Mouse (Mus musculus) neural tube, embryonic 12.5 days (tissue): ENCODE data around the gene Pitpna. TPM values are rescaled to one million over a fixed set of nuclear protein-coding genes. Genes with fewer than 3 reads are reported as not detected.

Experiments used
- ATAC-seq: fragments of 200-750 bp; cut with Nextera tagmentation; 2 replicates; pipeline ENCODE4 v1.8.0; 2017; ENCODE audit warnings: low read depth, mild to moderate bottlenecking, moderate TSS enrichment, moderate library complexity; ENCODE audit not compliant: low FRiP score
- H3K27ac ChIP-seq: fragments of 300-500 bp; sonication (generic); 2 replicates; pipeline ENCODE4 v1.5.1; 2016
- H3K27me3 ChIP-seq: fragments of 300-500 bp; sonication (generic); replicated peaks from 2 replicates; pipeline ENCODE4 v1.6.1; 2016; ENCODE audit warnings: mild to moderate bottlenecking
- H3K36me3 ChIP-seq: fragments of 300-500 bp; sonication (generic); 2 replicates; pipeline ENCODE4 v1.6.1; 2016; ENCODE audit warnings: mild to moderate bottlenecking
- H3K4me1 ChIP-seq: fragments of 300-500 bp; sonication (generic); 2 replicates; pipeline ENCODE4 v1.6.1; 2016
- H3K4me2 ChIP-seq: fragments of 300-500 bp; sonication (generic); replicated peaks from 2 replicates; pipeline ENCODE4 v1.6.1; 2016; ENCODE audit warnings: mild to moderate bottlenecking
- H3K4me3 ChIP-seq: fragments of 300-500 bp; sonication (generic); 2 replicates; pipeline ENCODE4 v1.5.1; 2016
- H3K9ac ChIP-seq: fragments of 300-500 bp; sonication (generic); 2 replicates; pipeline ENCODE4 v1.6.1; 2016; ENCODE audit warnings: mild to moderate bottlenecking
- H3K9me3 ChIP-seq: fragments of 300-500 bp; sonication (generic); 2 replicates; pipeline ENCODE4 v1.6.1; 2016; ENCODE audit warnings: mild to moderate bottlenecking
- WGBS: fragments of 180-500 bp; shearing (Covaris S2); methylation state at CpG from one replicate; pipeline ENCODE4 v1.1.7; 2016; 5-methylcytosine and 5-hydroxymethylcytosine counted together
- polyA plus RNA-seq: library from polyadenylated mRNA; unstranded; fragments of >200 nt; fragmentation: Nextera tagmentation; extraction: Ambion mirVana; gene quantifications from 2 replicates; pipeline ENCODE4 v1.2.1, GENCODE M21; 2016

The Pitpna gene
- polyA plus RNA-seq, 1 experiment from 2014 or later = 140 TPM

DNA sequence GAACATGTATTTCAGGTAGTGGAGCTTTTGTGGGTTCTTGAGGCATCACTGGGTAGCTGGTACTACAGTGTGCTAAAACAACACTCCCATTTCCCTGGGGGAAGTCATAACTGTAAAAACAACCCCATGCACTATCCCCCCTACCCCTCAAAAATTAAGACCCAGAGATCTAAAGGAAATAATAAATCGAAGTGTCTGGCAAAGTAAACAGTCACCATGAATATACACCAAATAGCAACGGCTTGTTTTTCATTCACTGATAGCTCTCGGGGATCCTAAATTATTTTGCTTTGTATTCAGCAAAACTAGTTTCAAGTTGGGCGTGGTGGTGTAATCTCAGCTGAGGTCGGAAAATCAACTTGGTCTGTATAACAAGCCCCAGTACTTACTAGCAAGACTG is 42.2 kb downstream of the Pitpna start:
- H3K27ac ChIP-seq = no peak overlapping the region
- ATAC-seq = peak; percentile 6; the same call in 1 of the 2 replicates
- H3K4me3 ChIP-seq = peak overlapping the region; percentile 51
- peak overlapping the region; percentile 74; the same call in 1 of the 2 replicates for H3K9ac ChIP-seq
- no peaks in the 10 kb centered on the region for H3K9me3 ChIP-seq
- H3K4me1 ChIP-seq = peaks cover 24% of the 10 kb centered on the region
- 13% methylated on average over 5 of the region's 5 CpGs for WGBS
- H3K36me3 ChIP-seq = peaks cover 34% of the 10 kb centered on the region
- peak overlapping the region; percentile 83 for H3K4me2 ChIP-seq
- no peaks in the 10 kb centered on the region for H3K27me3 ChIP-seq

DNA sequence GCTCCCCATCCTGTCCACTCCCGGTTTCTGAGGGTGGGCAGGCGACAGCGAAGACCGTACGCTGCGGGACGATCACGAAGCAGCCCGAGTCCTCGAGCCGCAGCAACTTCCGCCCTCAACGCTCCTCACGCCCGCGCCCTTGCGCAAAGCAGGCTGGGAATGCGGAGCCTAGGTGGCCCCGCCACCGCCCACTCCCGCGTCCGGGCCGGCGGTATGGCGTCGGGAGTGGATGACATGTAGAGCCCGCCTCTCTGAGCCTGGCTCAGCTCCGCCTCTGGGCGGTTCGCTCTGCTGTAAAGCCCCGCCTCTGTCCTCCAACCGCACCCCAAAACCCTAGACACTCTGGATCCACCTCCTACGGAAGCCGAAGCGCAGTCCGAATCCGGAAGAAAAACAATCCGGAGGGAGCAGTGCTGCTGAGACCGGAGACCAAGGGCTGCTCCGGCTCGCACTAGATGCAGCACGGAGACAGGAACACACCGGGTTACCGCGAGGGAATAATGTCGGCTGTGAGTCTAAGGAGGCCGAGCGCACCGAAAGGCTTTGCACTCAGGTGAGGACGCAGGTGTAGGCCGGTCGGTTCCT is 42.8 kb downstream of the Pitpna start, which contains the start of gene Inpp5k:
Gene Inpp5k (plus strand): TSS at position 344 of the 585 bp plus-strand sequence.
- no peaks in the 10 kb centered on the region for H3K27me3 ChIP-seq
- peak; percentile 99 for ATAC-seq
- no peak within 1 kb of the TSS for H3K27ac ChIP-seq
- peak within 1 kb of the TSS; percentile 51 for H3K4me3 ChIP-seq
- under 1% methylated on average over 53 of the region's 53 CpGs for WGBS
- no peaks in the 10 kb centered on the region for H3K9me3 ChIP-seq
- peak within 1 kb of the TSS; percentile 83 for H3K4me2 ChIP-seq
- H3K4me1 ChIP-seq = peaks cover 24% of the 10 kb centered on the region
- peaks cover 28% of the 10 kb centered on the region for H3K36me3 ChIP-seq
- peak within 1 kb of the TSS; percentile 74 for H3K9ac ChIP-seq

DNA sequence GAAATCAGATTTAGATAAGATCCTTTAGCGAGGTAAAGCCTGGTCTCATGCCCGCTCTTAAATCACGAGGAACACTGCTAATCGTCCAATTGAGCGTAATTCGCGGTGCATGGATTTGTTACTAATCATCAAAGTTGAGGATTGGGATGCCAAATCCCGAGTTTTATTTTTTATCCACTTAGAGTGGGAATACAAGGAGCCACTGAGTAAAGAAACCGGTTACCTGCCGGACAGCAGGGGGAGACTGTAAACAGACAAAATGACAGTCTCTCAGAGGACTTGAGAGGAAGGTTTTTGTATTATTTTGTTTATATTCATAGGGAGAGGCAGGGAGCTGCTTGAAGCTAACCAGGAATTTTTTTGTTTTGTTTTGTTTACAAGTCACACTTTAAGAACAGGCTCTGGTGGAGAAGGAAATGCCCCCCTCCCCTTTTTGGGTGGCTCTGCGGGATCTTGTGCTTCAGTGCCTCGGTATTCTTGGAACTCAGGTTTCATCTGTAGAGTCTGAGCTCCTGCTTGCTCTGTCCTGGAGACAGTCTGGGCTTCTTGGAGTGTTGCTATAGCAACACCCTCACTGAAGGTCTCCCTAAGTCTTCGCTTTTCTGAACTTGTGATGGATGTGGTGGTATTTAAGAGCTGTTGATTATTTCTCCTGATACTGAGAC is 43.8 kb downstream of the Pitpna start:
- Histone ChIP-seq H3K4me2 (peak overlapping the region; percentile 83), H3K9me3 (no peaks in the 10 kb centered on the region), H3K4me1 (peaks cover 24% of the 10 kb centered on the region), H3K4me3 (peak overlapping the region; percentile 51), H3K9ac (peak overlapping the region; percentile 74), H3K36me3 (peaks cover 26% of the 10 kb centered on the region), H3K27ac (no peak overlapping the region), H3K27me3 (no peaks in the 10 kb centered on the region)
- ATAC-seq = no peak
- WGBS = 19% methylated on average over 13 of the region's 13 CpGs

- peaks cover 24% of the 10 kb centered on the region for H3K4me1 ChIP-seq
- H3K36me3 ChIP-seq = peaks cover 26% of the 10 kb centered on the region
- H3K27me3 ChIP-seq = no peaks in the 10 kb centered on the region
- H3K9me3 ChIP-seq = no peaks in the 10 kb centered on the region
- no peak for ATAC-seq
- no peak overlapping the region for H3K9ac ChIP-seq
- no peak overlapping the region for H3K27ac ChIP-seq
- H3K4me3 ChIP-seq = no peak overlapping the region
- WGBS = 91% methylated on average over 5 of the region's 5 CpGs
- no peak overlapping the region for H3K4me2 ChIP-seq
These were observed 45.0 kb downstream of the Pitpna start for GRCm38 (mm10) chr11:75632921-75633320.

- Histone ChIP-seq H3K27ac (no peak overlapping the region), H3K36me3 (peaks cover 24% of the 10 kb centered on the region), H3K4me2 (no peak overlapping the region), H3K27me3 (no peaks in the 10 kb centered on the region), H3K4me3 (no peak overlapping the region), H3K9me3 (no peaks in the 10 kb centered on the region), H3K9ac (no peak overlapping the region), H3K4me1 (peaks cover 19% of the 10 kb centered on the region)
- WGBS = 87% methylated on average over 3 of the region's 3 CpGs
- ATAC-seq = no peak
These were observed 46.9 kb downstream of the Pitpna start for GRCm38 (mm10) chr11:75634801-75635200.

DNA sequence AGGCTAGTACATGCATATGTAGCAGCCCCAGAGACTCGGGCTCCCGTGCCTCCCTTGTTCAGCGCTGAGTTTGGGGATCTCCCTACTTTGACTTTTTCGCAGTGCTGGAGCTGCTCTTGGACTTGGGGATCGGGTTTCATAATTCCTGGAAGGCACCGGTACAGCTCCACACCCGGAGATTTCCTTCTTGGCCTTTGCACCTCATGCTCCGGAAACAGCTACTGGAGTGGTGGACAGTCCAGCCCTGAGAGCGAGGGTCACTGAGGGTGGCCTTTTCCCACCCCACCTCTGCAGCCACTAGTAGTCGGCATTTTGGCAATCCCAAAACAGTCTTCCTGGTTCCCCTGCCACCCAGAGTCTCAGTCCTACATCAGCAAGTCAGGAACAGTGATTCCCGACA is 47.4 kb downstream of the Pitpna start:
- Histone ChIP-seq H3K9ac (no peak overlapping the region), H3K27ac (no peak overlapping the region), H3K27me3 (no peaks in the 10 kb centered on the region), H3K36me3 (peaks cover 24% of the 10 kb centered on the region), H3K4me1 (peaks cover 14% of the 10 kb centered on the region), H3K4me2 (no peak overlapping the region), H3K9me3 (no peaks in the 10 kb centered on the region), H3K4me3 (no peak overlapping the region)
- WGBS = 74% methylated on average over 11 of the region's 11 CpGs
- ATAC-seq = no peak

DNA sequence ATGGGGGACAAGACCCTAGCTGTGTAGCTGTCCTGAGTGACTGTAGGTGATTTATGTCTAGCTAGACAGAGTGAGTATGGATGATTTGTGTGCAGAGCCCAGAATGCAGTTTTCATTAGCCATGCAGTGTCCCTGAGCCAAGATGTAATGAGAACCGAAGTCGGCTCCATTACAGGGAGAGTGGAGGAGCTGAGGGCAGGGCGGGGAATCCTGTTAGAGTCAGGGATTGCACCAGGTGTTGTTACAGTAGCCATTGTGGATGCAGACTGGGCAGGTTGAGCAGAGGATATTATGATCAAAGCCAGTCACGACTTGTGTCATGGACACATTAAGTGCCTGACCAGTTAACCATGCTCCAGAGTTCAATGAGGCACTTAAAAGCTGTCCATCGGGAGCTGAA is 55.4 kb downstream of the Pitpna start:
- H3K9ac ChIP-seq = no peak overlapping the region
- 0 out of 2 replicates have a peak, but pooled peaks cover 2% of the 10 kb centered on the region for H3K36me3 ChIP-seq
- H3K4me1 ChIP-seq = no peaks in the 10 kb centered on the region
- WGBS = 79% methylated on average over 5 of the region's 5 CpGs
- no peak for ATAC-seq
- H3K9me3 ChIP-seq = no peaks in the 10 kb centered on the region
- H3K4me3 ChIP-seq = no peak overlapping the region
- no peak overlapping the region for H3K4me2 ChIP-seq
- H3K27me3 ChIP-seq = no peaks in the 10 kb centered on the region
- H3K27ac ChIP-seq = no peak overlapping the region

DNA sequence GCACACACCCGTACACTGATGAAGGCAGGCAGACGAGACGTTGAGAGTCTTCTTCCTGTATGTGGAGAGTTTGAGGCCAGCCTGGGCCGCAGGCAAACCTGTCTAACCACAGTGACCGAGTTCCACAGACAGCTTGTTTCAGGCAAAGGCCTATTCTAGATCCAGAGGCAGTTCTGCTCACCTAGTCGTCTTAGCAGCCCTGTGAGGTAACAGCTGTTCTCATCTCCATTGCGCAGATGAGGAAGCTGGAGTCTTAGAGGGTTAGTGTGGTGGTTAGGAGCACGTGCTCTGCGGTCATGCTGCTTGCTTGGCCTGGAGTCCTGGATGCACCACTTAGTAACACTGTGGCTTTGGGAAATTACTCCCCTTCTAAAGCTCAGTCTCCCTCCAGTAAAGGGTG is 56.8 kb downstream of the Pitpna start:
- no peaks in the 10 kb centered on the region for H3K9me3 ChIP-seq
- H3K36me3 ChIP-seq = no peaks in the 10 kb centered on the region
- H3K4me3 ChIP-seq = no peak overlapping the region
- no peak overlapping the region for H3K27ac ChIP-seq
- no peak for ATAC-seq
- no peaks in the 10 kb centered on the region for H3K27me3 ChIP-seq
- WGBS = 83% methylated on average over 9 of the region's 9 CpGs
- no peak overlapping the region for H3K9ac ChIP-seq
- H3K4me1 ChIP-seq = no peaks in the 10 kb centered on the region
- H3K4me2 ChIP-seq = no peak overlapping the region

DNA sequence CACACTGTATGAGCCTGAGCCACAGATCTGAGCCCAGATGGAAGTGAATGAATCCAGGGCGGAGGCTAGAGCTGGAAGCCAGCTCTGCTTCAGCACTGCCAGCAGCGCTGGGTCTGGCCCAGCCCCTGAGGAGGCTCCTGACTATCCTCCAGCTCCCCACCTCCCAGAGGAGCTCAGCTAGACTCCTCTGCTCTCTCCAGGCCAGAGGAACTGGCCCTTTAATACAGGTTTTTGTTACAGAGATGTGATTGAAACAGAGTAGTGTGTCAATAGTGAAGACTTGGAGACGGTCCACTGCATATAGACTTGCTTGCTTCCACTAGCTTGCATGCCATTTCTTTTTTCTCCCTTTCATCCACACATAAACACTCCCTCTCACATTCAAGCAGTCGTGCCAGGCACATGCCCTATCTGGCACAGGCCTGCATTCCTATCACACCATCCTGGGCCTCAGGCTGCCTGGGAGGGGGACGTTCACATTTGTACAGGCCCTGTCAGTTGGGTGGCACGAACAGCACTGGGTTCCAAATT is 59.8 kb downstream of the Pitpna start:
- peaks cover 14% of the 10 kb centered on the region for H3K4me1 ChIP-seq
- H3K4me2 ChIP-seq = no peak overlapping the region
- no peaks in the 10 kb centered on the region for H3K9me3 ChIP-seq
- peaks cover 5% of the 10 kb centered on the region for H3K27me3 ChIP-seq
- ATAC-seq = no peak
- H3K9ac ChIP-seq = no peak overlapping the region; the same call in 1 of the 2 replicates
- 71% methylated on average over 6 of the region's 6 CpGs for WGBS
- H3K27ac ChIP-seq = no peak overlapping the region
- H3K4me3 ChIP-seq = no peak overlapping the region
- no peaks in the 10 kb centered on the region for H3K36me3 ChIP-seq

GRCm38 (mm10) chr11:75649155-75649561 is 61.3 kb downstream of the Pitpna start:
- ATAC-seq = no peak
- 78% methylated on average over 4 of the region's 4 CpGs for WGBS
- no peak overlapping the region for H3K27ac ChIP-seq

GRCm38 (mm10) chr11:75650311-75650710 is 62.4 kb downstream of the Pitpna start, which contains the start of gene Myo1c:
Gene Myo1c (plus strand): TSS chr11:75650504.
- peak within 1 kb of the TSS; percentile 88 for H3K4me2 ChIP-seq
- H3K9me3 ChIP-seq = no peaks in the 10 kb centered on the region
- H3K27me3 ChIP-seq = peaks cover 25% of the 10 kb centered on the region
- H3K27ac ChIP-seq = 0 out of 2 replicates have a peak within 1 kb of the TSS, but pooled peaks have one; percentile 10
- H3K4me3 ChIP-seq = peak within 1 kb of the TSS; percentile 56
- peak within 1 kb of the TSS; percentile 75 for H3K9ac ChIP-seq
- no peaks in the 10 kb centered on the region for H3K36me3 ChIP-seq
- H3K4me1 ChIP-seq = peaks cover 26% of the 10 kb centered on the region
- no peak for ATAC-seq
- 77% methylated on average over 7 of the region's 7 CpGs for WGBS

More at GRCm38 (mm10) chr11:75649155-75649561, 61.3 kb downstream of the Pitpna start:
- Histone ChIP-seq H3K9me3 (no peaks in the 10 kb centered on the region), H3K9ac (no peak overlapping the region), H3K27me3 (peaks cover 16% of the 10 kb centered on the region), H3K4me2 (no peak overlapping the region), H3K4me3 (no peak overlapping the region), H3K4me1 (peaks cover 21% of the 10 kb centered on the region), H3K36me3 (no peaks in the 10 kb centered on the region)

- peak; percentile 7; the same call in 1 of the 2 replicates for ATAC-seq
- H3K36me3 ChIP-seq = no peaks in the 10 kb centered on the region
- H3K27me3 ChIP-seq = peaks cover 25% of the 10 kb centered on the region
- peaks cover 28% of the 10 kb centered on the region for H3K4me1 ChIP-seq
- peak overlapping the region; percentile 75 for H3K9ac ChIP-seq
- WGBS = 52% methylated on average over 13 of the region's 13 CpGs
- peak overlapping the region; percentile 56 for H3K4me3 ChIP-seq
- H3K27ac ChIP-seq = 0 out of 2 replicates have a peak overlapping the region, but pooled peaks have one; percentile 10
- no peaks in the 10 kb centered on the region for H3K9me3 ChIP-seq
- peak overlapping the region; percentile 88 for H3K4me2 ChIP-seq
These were observed 63.1 kb downstream of the Pitpna start for GRCm38 (mm10) chr11:75650958-75651425.
